Mouse (Mus musculus) midbrain, postnatal 0 days (tissue): ENCODE results near the gene Ccdc50. TPM values are rescaled to one million over a fixed set of nuclear protein-coding genes. Genes with fewer than 3 reads are reported as not detected.

Experiments
- ATAC-seq: fragments of 200-750 bp; cut with Nextera tagmentation; 2 replicates; pipeline ENCODE4 v1.8.0; 2017; ENCODE audit warnings: moderate number of reproducible peaks, mild to moderate bottlenecking, moderate TSS enrichment, moderate library complexity; ENCODE audit not compliant: low FRiP score
- DNase-seq: peaks from one replicate; pipeline ENCODE4 v3.0.0-alpha.2; 2015; ENCODE audit warnings: low spot score
- H3K27ac ChIP-seq: fragments of 300-500 bp; sonication (generic); 2 replicates; pipeline ENCODE4 v1.5.1; 2014; ENCODE audit warnings: low read depth, mild to moderate bottlenecking, low read length, mixed read lengths
- H3K27me3 ChIP-seq: fragments of 300-500 bp; sonication (generic); 2 replicates; pipeline ENCODE4 v1.6.1; 2014; ENCODE audit warnings: low read length, control low read depth, mixed read lengths; ENCODE audit not compliant: insufficient read depth
- H3K36me3 ChIP-seq: fragments of 300-500 bp; sonication (generic); 2 replicates; pipeline ENCODE4 v1.6.1; 2014; ENCODE audit warnings: low read length, control low read depth, mixed read lengths; ENCODE audit not compliant: insufficient read depth
- H3K4me1 ChIP-seq: fragments of 300-500 bp; sonication (generic); 2 replicates; pipeline ENCODE4 v1.6.1; 2014; ENCODE audit warnings: mild to moderate bottlenecking, control low read depth, antibody characterized with exemption, low read length, mixed read lengths; ENCODE audit not compliant: insufficient read depth
- H3K4me2 ChIP-seq: fragments of 300-500 bp; sonication (generic); 2 replicates; pipeline ENCODE4 v1.6.1; 2014; ENCODE audit warnings: low read depth, mild to moderate bottlenecking, low read length, mixed read lengths; ENCODE audit not compliant: poor library complexity, severe bottlenecking
- H3K4me3 ChIP-seq: fragments of 300-500 bp; sonication (generic); 2 replicates; pipeline ENCODE4 v1.5.1; 2014; ENCODE audit warnings: low read depth, mild to moderate bottlenecking, low read length, moderate library complexity
- H3K9ac ChIP-seq: fragments of 300-500 bp; sonication (generic); replicated peaks from 2 replicates; pipeline ENCODE4 v1.6.1; 2014; ENCODE audit warnings: mild to moderate bottlenecking, low read length, moderate library complexity, mixed read lengths; ENCODE audit not compliant: poor library complexity, severe bottlenecking
- H3K9me3 ChIP-seq: fragments of 300-500 bp; sonication (generic); 2 replicates; pipeline ENCODE4 v1.6.1; 2016; ENCODE audit warnings: low read length, control low read depth
- CTCF ChIP-seq: IDR thresholded peaks from 2 replicates; pipeline ENCODE4 v1.5.1; 2016; ENCODE audit warnings: antibody characterized with exemption, mild to moderate bottlenecking
- WGBS: fragments of 180-500 bp; shearing (Covaris S2); extraction: QIAGEN DNeasy Blood & Tissue Kit; methylation state at CpG from one replicate; pipeline ENCODE4 v1.1.7; 2014; 5-methylcytosine and 5-hydroxymethylcytosine counted together
- polyA plus RNA-seq: library from polyadenylated mRNA; unstranded; fragments of >200 nt; fragmentation: Nextera tagmentation; extraction: Ambion mirVana; gene quantifications from 2 replicates; pipeline ENCODE4 v1.2.1, GENCODE M21; 2015
- total RNA-seq: library from RNA; depleted of rRNA; stranded (reverse); fragments of >200 nt; gene quantifications from 2 replicates; pipeline ENCODE4 v1.2.3, GENCODE M21; 2014

Gene Ccdc50
- total and polyA plus RNA-seq, 2 experiments from 2014 or later: 29.4 to 59.7 TPM

- no peak for ATAC-seq
- WGBS: 94% methylated on average over 1 of the region's 1 CpGs
Measured at GRCm38 (mm10) chr16:27360059-27360458, 28.6 kb upstream of the Ccdc50 start.

GRCm38 (mm10) chr16:27370191-27370590 lies 18.5 kb upstream of the Ccdc50 start, which contains the start of gene Uts2b:
Uts2b (minus strand) TSS chr16:27370239.
- DNase-seq (no peak), ATAC-seq (no peak)
- Histone ChIP-seq H3K9me3 (no peaks in the 10 kb centered on the region), H3K27me3 (no peaks in the 10 kb centered on the region), H3K4me3 (no peak within 1 kb of the TSS), H3K36me3 (no peaks in the 10 kb centered on the region), H3K9ac (no peak within 1 kb of the TSS), H3K27ac (no peak within 1 kb of the TSS), H3K4me1 (no peaks in the 10 kb centered on the region), H3K4me2 (no peak within 1 kb of the TSS)
- no peak for TF ChIP-seq CTCF
- 85% methylated on average over 8 of the region's 8 CpGs for WGBS

More at GRCm38 (mm10) chr16:27360059-27360458, 28.6 kb upstream of the Ccdc50 start:
- Histone ChIP-seq H3K36me3 (no peaks in the 10 kb centered on the region), H3K4me1 (no peaks in the 10 kb centered on the region), H3K4me2 (no peak overlapping the region), H3K27ac (no peak overlapping the region), H3K27me3 (no peaks in the 10 kb centered on the region), H3K9me3 (no peaks in the 10 kb centered on the region), H3K4me3 (no peak overlapping the region), H3K9ac (no peak overlapping the region)
- no peak for DNase-seq
- no peak for TF ChIP-seq CTCF

- H3K4me2 ChIP-seq: no peak overlapping the region
- H3K9me3 ChIP-seq: no peaks in the 10 kb centered on the region
- H3K4me3 ChIP-seq: no peak overlapping the region
- DNase-seq (peak; percentile 25), ATAC-seq (no peak)
- H3K9ac ChIP-seq: no peak overlapping the region
- no peak overlapping the region for H3K27ac ChIP-seq
- TF ChIP-seq CTCF: no peak
- no peaks in the 10 kb centered on the region for H3K4me1 ChIP-seq
- no peaks in the 10 kb centered on the region for H3K27me3 ChIP-seq
- WGBS: 87% methylated on average over 2 of the region's 2 CpGs
- no peaks in the 10 kb centered on the region for H3K36me3 ChIP-seq
Measured at GRCm38 (mm10) chr16:27370700-27371099, 18.0 kb upstream of the Ccdc50 start.

GRCm38 (mm10) chr16:27374139-27374538 lies 14.5 kb upstream of the Ccdc50 start:
- no peaks in the 10 kb centered on the region for H3K36me3 ChIP-seq
- 71% methylated on average over 3 of the region's 3 CpGs for whole genome bisulfite sequencing
- no peaks in the 10 kb centered on the region for H3K4me1 ChIP-seq
- no peak overlapping the region for H3K9ac ChIP-seq
- no peak for TF ChIP-seq CTCF
- no peak overlapping the region for H3K4me2 ChIP-seq
- H3K27ac ChIP-seq: no peak overlapping the region
- no peaks in the 10 kb centered on the region for H3K9me3 ChIP-seq
- H3K27me3 ChIP-seq: no peaks in the 10 kb centered on the region
- DNase-seq (no peak), ATAC-seq (no peak)
- no peak overlapping the region for H3K4me3 ChIP-seq

GRCm38 (mm10) chr16:27375318-27375717 lies 13.4 kb upstream of the Ccdc50 start:
- H3K9me3 ChIP-seq: no peaks in the 10 kb centered on the region
- H3K4me1 ChIP-seq: no peaks in the 10 kb centered on the region
- H3K27ac ChIP-seq: no peak overlapping the region
- H3K9ac ChIP-seq: no peak overlapping the region
- no peak overlapping the region for H3K4me3 ChIP-seq
- no peak for TF ChIP-seq CTCF
- WGBS: 94% methylated on average over 2 of the region's 2 CpGs
- no peak overlapping the region for H3K4me2 ChIP-seq
- no peaks in the 10 kb centered on the region for H3K27me3 ChIP-seq
- no peak for DNase-seq
- H3K36me3 ChIP-seq: no peaks in the 10 kb centered on the region
- ATAC-seq: no peak

GRCm38 (mm10) chr16:27376556-27376955 lies 12.1 kb upstream of the Ccdc50 start:
- ATAC-seq: no peak
- no peak overlapping the region for H3K4me3 ChIP-seq
- no peaks in the 10 kb centered on the region for H3K36me3 ChIP-seq
- DNase-seq: no peak
- H3K4me2 ChIP-seq: no peak overlapping the region
- no peak for TF ChIP-seq CTCF
- no peaks in the 10 kb centered on the region for H3K9me3 ChIP-seq
- H3K4me1 ChIP-seq: no peaks in the 10 kb centered on the region
- H3K27me3 ChIP-seq: no peaks in the 10 kb centered on the region
- H3K9ac ChIP-seq: no peak overlapping the region
- H3K27ac ChIP-seq: no peak overlapping the region
